8 mouse cellular contexts compared by ENCODE assay signal in genomic region chrX:93289076-93289475, GRCm38 (mm10). TPM values are rescaled to one million over a fixed set of nuclear protein-coding genes. Genes with fewer than 3 reads are reported as not detected.
A peak's percentile ranks its signal among the peaks of the same experiment; 100 is the strongest.
DNase-seq lines count a peak whose midpoint lies in the region; ATAC-seq lines count a peak whose summit lies in the region.

No protein-coding gene starts in this region.

- H3K4me3 ChIP-seq in limb, embryonic 15.5 days: peak overlapping the region; percentile 34
- peak overlapping the region; percentile 28 for H3K4me3 ChIP-seq in stomach, embryonic 15.5 days (replicated peaks)

- no peak overlapping the region for H3K9ac ChIP-seq in limb, embryonic 15.5 days
- no peak overlapping the region for H3K9ac ChIP-seq in stomach, embryonic 15.5 days

- peak overlapping the region; percentile 53 for H3K4me2 ChIP-seq in limb, embryonic 15.5 days
- H3K4me2 ChIP-seq in stomach, embryonic 15.5 days: peak overlapping the region; percentile 54

- DNase-seq in adrenal gland, adult 2 months: peak; percentile 6
- no peak for DNase-seq in adrenal gland, postnatal 25 days
- peak; percentile 32 for DNase-seq in retina, embryonic 14.5 days (ENCODE audit: low spot score)
- DNase-seq in retina, postnatal 1 day: no peak
- no peak for DNase-seq in frontal cortex, adult 2 months (ENCODE audit: extremely low spot score in 1 of 2, low spot score in 1 of 2)
- DNase-seq in urinary bladder, postnatal 14 days (ENCODE audit: low spot score): no peak

- 17% methylated on average over 37 of the region's 37 CpGs for WGBS in limb, embryonic 15.5 days
- 6% methylated on average over 37 of the region's 37 CpGs for WGBS in stomach, embryonic 15.5 days

- H3K27ac ChIP-seq in limb, embryonic 15.5 days: no peak overlapping the region
- no peak overlapping the region for H3K27ac ChIP-seq in stomach, embryonic 15.5 days

- no peak for ATAC-seq in limb, embryonic 15.5 days (ENCODE audit: insufficient number of reproducible peaks, low FRiP score, low TSS enrichment, low read depth)
- ATAC-seq in stomach, embryonic 15.5 days (ENCODE audit: insufficient read depth, low FRiP score, low read depth): no peak

- no peaks in the 10 kb centered on the region for H3K36me3 ChIP-seq in limb, embryonic 15.5 days
- no peaks in the 10 kb centered on the region for H3K36me3 ChIP-seq in stomach, embryonic 15.5 days

- H3K9me3 ChIP-seq in limb, embryonic 15.5 days: no peaks in the 10 kb centered on the region
- no peaks in the 10 kb centered on the region for H3K9me3 ChIP-seq in stomach, embryonic 15.5 days

- H3K4me1 ChIP-seq in limb, embryonic 15.5 days: peaks cover 11% of the 10 kb centered on the region
- H3K4me1 ChIP-seq in stomach, embryonic 15.5 days: peaks cover 8% of the 10 kb centered on the region

- H3K27me3 ChIP-seq in limb, embryonic 15.5 days: peaks cover 91% of the 10 kb centered on the region
- peaks cover 81% of the 10 kb centered on the region for H3K27me3 ChIP-seq in stomach, embryonic 15.5 days (replicated peaks)

RNA-seq across cellular contexts. Expression of gene Arx, which starts 2.8 kb away (rescaled TPM):
- total RNA-seq in adrenal gland, adult 2 months (2021): under 1 TPM in 1 of 2 experiments, not detected in 1; 0.32 TPM
- 0.67 and 0.97 TPM in 2 replicates for polyA plus RNA-seq in adrenal gland, adult 2 months (2012; rRNA removed)
- 0.38 TPM in 1 of 2 replicates, not detected in the other for total RNA-seq in adrenal gland, postnatal 25 days (2021)
- polyA plus RNA-seq in limb, embryonic 15.5 days (2015; fragmentation: Nextera tagmentation; extraction: Ambion mirVana): 0.40 and 0.56 TPM in 2 replicates
- 0.49 and 0.66 TPM in 2 replicates for polyA plus RNA-seq in stomach, embryonic 15.5 days (2015; fragmentation: Nextera tagmentation; extraction: Ambion mirVana)
- polyA plus RNA-seq in frontal cortex, adult 2 months (2012; rRNA removed): 41.8 and 47.0 TPM in 2 replicates

Comparison
In these comparisons a context has a peak if more than half of its experiments do, and no peak if none do; other contexts are left out.
1. DNase-seq: peak in adrenal gland, adult 2 months (single experiment) and retina, embryonic 14.5 days (single experiment); none in adrenal gland, postnatal 25 days (single experiment), retina, postnatal 1 day (single experiment), frontal cortex, adult 2 months (0 of 2) and urinary bladder, postnatal 14 days (single experiment).
2. RNA of gene Arx, which starts 2.8 kb away (polyA plus RNA-seq): 41.8 to 47.0 TPM in frontal cortex, adult 2 months; 0.67 to 0.97 TPM in adrenal gland, adult 2 months, 0.49 to 0.66 TPM in stomach, embryonic 15.5 days and 0.40 to 0.56 TPM in limb, embryonic 15.5 days; every median in the first group is over 10 times any median in the second.